Mouse (Mus musculus): ENCODE data around the gene Gpr158.
A peak's percentile ranks its signal among the peaks of the same experiment; 100 is the strongest.
"Not testable (repeated sequence)": the region's sequence is repeated elsewhere in the genome, so short reads cannot be mapped to it uniquely, and the experiment has no call there.

The Gpr158 gene

DNA sequence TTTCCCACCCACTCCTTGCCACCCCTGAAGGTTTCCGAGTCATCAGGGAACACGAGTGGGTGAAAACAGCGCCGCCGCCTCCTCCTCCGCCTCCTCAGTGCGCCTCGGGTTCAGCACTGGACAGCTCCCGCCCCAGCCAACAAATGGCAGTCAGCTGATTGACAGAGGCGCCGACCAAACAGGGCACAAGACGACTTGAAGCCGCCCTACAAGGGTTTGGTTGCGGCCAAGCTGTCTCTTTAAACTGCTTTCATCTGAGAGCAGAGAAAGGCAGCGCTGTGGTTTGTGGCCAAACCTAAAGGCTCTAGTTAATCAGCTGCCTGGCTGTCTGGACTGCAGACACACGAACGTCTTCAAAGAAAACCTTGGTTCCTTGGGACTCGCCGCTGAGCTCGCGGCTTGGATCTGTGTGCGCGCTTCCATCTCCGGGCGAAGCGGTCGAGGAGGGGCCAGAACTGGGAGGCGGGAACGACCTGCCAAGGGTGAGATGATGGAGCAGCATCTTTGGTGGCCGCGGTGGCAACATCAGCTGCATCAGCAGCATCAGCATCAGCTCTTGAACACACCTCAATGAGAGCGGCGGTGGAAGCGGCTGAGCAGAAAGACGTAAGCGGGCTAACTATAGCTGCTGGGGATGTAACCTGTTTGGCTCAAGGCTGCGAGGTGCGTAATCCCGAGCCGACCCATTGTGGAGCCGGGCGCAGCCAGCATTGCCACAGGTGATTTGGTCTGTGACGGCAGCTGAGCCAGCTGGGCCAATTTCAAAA, at the start of gene Gpr158:
Gene Gpr158, plus strand, starts transcription at position 198 of the 767 bp plus-strand sequence.
- DNase-seq = peak; percentile 89

- DNase-seq = peak; percentile 11
Measured at GRCm38 (mm10) chr2:21343821-21344220, 23.5 kb upstream of the Gpr158 start.

DNA sequence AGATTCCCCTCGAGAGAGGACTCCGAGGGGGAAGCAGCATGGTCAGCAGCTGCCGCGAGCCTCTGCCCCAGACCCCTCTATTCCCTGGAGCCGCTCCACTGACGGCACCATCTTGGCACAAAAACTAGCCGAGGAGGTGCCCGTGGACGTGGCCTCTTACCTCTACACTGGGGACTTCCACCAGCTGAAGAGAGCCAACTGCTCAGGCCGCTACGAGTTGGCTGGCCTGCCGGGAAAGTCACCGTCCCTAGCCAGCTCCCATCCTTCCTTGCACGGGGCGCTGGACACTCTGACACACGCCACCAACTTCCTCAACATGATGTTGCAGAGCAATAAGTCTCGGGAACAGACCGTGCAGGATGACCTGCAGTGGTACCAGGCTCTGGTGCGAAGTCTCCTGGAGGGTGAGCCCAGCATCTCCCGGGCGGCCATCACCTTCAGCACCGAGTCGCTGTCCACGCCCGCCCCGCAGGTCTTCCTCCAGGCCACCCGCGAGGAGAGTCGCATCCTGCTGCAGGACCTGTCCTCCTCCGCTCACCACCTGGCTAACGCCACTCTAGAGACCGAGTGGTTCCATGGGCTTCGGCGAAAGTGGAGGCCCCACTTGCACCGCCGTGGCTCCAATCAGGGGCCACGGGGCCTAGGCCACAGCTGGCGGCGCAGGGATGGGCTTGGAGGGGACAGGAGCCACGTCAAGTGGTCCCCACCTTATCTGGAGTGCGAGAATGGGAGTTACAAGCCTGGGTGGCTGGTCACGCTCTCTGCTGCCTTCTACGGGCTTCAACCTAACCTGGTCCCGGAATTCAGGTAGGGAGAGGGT, 1.2 kb downstream of the Gpr158 start:
- DNase-seq = peak; percentile 10

DNA sequence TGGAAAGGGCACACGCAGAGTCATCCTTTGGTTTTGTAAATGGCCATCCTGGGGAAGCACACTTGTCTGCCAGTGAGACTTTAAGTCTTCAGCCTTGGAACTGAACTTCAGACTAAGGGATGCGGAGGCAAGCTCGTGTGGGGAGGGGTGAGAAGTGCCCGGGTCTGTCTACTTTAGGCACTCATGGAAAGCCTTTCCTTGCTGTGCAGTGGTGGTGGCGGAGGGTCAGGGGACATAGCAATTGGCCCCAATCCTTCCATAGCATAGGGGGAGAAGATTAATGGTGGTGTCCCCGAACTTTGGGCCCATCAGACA, 1.8 kb downstream of the Gpr158 start:
- no peak for DNase-seq

- no peak for DNase-seq
Measured at GRCm38 (mm10) chr2:21369556-21369955, 2.2 kb downstream of the Gpr158 start.

- no peak for DNase-seq
Measured at GRCm38 (mm10) chr2:21379516-21379915, 12.2 kb downstream of the Gpr158 start.

DNA sequence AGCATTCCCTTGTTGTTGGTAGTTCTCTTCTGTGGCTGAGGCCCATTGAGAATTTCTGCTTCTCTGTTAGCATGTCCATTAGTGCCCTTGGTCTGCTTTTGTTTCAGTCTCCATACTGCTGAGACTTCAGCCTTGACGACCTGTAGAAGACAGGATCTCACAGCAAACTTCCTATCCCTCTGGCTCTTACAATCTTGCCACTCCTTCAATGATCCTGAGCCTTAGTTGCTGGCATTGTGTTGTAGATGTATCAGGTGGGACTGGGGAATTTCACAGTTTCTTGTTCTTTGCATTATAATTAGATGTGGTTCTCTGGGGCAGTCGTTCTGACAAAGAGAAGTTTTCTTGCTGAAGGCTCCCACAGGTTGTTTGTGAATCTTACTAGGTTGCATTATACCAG, 25.4 kb downstream of the Gpr158 start:
- DNase-seq = no peak

DNA sequence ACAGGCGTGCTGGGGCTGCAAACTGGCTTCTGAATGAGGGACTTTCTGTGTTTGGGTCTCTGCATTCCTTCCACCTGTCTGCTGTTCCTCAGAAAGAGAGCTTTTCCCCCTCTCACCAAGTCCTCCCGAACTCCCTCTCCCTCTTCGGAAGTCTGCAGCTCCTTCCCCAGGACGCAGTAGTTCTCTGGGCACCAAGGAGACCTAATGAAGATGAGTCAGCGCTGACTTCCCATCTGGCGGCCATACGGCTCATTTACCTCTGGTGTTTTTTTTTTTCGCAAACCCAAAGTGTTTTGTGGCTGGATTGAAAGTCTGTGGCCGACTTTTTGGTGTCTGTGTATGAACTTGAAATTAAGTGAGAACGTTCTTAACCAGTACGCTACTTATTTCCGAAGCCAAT, 30.0 kb downstream of the Gpr158 start:
- DNase-seq = no peak

- DNase-seq = no peak
Measured at GRCm38 (mm10) chr2:21399657-21400056, 32.3 kb downstream of the Gpr158 start.

DNA sequence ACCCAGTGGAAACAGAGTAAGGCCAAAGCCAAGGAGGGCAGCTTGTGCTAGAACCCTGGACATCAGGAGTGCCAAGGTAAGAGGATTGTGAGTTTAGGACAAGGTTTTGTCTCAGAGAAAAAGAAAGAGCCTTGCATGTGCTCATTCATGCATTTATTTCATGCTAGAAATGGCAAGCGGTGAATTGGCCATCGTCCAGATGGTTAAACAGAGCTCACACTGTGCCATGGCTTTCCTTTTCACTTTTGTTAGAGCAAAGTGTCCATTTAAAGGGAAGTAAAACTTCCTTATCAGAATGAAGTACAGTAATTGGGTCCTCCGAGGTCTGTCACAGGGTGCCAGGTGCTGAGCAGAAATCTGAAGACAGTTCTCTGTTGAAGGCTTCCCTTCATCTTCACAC, 38.3 kb downstream of the Gpr158 start:
- no peak for DNase-seq

DNA sequence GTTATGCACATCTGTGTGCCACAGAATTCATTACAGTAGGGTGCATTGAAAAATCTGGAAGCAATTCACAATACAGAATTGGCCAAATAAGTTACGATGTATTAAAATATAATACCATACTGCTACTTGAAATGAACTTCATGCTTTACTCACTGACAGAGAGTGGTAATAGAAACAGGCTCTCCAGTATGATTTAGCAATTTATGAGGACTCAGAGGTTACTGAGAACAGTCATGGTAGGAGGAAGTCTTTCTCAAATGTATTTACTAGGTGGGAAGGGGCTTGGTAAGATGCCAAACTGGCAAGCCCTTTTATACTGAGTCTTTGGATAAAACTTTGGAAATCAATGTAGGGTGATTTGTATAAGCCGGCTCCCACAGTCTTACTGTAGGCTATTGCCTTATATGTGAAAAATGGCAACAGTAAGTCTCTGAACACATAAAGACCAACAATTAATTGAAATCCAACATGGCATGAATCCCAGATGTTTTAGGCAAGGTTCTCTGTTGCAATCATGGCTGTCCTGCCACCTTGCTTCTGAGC, 40.2 kb downstream of the Gpr158 start:
- no peak for DNase-seq

- no peak for DNase-seq
Measured at GRCm38 (mm10) chr2:21408821-21409220, 41.5 kb downstream of the Gpr158 start.

DNA sequence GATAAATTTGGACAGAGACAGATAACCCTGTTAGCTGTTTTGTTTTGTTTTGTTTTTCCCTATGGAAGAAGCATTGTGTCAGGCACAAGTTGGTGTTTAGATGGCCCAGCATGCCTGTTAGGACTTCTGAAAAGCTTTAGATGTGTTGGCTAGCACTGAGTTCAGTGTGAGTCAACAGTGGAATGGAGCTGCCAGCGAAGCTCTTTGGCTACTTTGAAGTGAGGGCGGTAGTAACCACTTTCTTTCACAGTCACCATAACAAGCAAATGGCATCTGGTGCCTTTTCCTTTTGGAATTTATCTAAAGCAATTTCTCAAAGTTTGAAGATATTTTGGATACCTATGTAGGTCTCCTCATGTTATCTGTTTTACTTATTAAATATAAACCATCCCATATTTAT, 62.9 kb downstream of the Gpr158 start:
- no peak for DNase-seq

DNA sequence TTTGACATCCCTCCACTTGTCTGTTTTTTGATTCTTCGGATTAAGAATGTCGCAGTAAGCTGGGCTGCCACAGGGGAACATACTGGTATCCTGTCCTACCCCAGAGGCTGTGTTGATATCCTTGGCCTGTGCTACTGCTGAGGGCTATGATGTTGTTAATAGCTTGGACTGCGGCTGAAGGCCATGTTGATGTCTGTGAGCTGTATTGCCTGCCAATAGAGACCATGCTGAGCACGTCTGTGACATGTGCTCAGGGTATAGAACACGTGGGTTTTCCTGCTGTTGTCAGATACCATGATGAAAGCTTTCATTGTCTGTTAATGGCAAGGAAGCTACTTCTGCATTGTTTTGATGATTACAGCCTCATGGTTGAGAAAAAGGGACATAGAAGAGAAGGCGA, 63.8 kb downstream of the Gpr158 start:
- no peak for DNase-seq

GRCm38 (mm10) chr2:21439626-21440025, 72.3 kb downstream of the Gpr158 start:
- no peak for DNase-seq

GRCm38 (mm10) chr2:21460606-21461005, 93.3 kb downstream of the Gpr158 start:
- DNase-seq = not testable (repeated sequence)

GRCm38 (mm10) chr2:21474957-21475356, 107.6 kb downstream of the Gpr158 start:
- no peak for DNase-seq

DNA sequence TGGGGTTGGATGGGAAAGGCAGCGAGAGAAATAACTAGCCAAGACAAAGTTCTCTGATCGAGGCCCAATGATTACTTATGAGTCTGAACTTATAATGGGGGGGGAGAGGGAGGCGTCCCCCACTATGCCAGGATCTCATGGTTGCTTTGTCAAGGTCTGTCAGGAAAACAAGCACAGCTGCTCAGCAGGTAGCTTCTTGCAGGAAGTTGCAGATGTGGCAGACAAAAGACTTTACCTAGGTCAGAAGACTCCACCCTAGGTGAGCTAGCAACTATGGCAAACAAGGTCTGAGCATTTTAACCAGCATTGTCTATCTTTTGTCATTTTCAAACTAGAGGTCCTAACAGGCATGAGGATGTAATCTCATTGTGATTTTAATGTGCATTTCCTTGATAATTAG, 129.5 kb downstream of the Gpr158 start:
- no peak for DNase-seq

- no peak for DNase-seq
Measured at GRCm38 (mm10) chr2:21497965-21498364, 130.6 kb downstream of the Gpr158 start.

DNA sequence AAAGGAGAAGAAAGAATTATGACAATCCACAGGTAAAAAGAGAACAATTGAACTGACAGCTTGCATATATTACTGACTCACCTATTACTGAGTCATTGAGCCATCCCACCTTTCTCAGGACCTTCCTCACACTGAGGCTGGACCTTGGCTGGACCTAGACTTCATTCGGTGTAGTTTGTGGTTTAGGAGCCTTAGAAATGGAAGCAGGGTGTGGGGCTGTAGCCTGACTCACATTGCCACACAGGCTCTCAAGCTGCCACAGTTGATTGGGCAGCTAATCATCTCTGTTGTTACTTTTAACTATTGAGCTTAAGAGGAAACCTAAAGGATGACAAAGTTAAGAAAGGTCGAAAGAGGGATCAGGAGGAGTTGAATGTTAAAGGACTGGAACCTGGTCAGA, 132.1 kb downstream of the Gpr158 start:
- DNase-seq = no peak

GRCm38 (mm10) chr2:21507449-21507848, 140.1 kb downstream of the Gpr158 start:
- DNase-seq = no peak

DNA sequence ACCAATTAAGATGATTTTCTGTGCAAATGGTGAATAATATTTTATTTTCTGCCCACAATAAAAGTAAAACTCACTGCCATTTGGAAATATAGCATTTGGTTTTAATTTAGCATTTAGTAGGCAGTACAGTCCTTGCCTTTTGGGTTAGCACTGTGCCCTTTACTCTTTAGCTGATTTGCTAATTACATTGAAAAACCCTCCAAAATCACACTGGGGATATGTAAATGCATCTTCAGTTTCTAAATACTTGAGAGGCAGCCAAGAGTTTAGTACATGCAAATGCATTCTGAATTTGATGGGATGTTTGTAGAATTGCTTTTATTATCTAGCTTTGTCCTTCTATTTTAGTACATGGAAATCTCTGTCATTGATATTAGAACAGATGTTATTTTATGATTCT, 163.4 kb downstream of the Gpr158 start:
- DNase-seq = no peak

GRCm38 (mm10) chr2:21619180-21619579, 251.8 kb downstream of the Gpr158 start:
- DNase-seq = no peak

- DNase-seq = no peak
Measured at GRCm38 (mm10) chr2:21632136-21632535, 264.8 kb downstream of the Gpr158 start.
